Mouse (Mus musculus): ENCODE measurements at regions not wholly inside any gene's neighbourhood (a gene's known extent, or its start where the extent isn't known, plus 50 kb on each side); places are given as distances from the start of the nearest gene placed in this dataset.
A peak's percentile ranks its signal among the peaks of the same experiment; 100 is the strongest.

GRCm38 (mm10) chr19:21077771-21078548 is 124.0 kb upstream of the Tmc1 start:
- no peak for DNase-seq (ENCODE audit: extremely low read depth, low read depth)

GRCm38 (mm10) chr19:21068381-21068780 is 114.4 kb upstream of the Tmc1 start:
- DNase-seq (ENCODE audit: extremely low read depth, low read depth): peak; percentile 28

- DNase-seq (ENCODE audit: extremely low read depth, low read depth): no peak
These were observed 112.6 kb upstream of the Tmc1 start for GRCm38 (mm10) chr19:21066432-21067113.

DNA sequence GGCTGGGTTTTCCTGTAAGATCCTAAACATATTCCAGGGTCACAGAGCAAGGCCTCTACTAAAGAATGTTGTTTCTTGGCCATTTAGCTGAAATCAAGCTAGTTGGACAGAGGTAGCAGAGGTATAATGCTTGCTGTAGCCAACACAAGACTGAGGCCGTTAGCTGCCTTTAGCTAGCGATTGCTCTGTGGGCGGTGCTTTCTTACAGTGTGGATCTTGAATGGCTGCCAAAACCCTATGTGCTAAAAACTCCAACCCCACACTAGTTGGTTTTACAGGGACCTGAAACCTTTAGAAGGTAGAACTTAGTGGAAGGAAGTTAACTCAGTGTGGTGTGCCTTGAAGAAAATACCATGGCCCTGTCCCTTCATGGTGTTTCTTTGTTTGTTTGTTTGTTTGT is 110.9 kb upstream of the Tmc1 start:
- DNase-seq (ENCODE audit: extremely low read depth, low read depth): peak; percentile 36

- no peak for DNase-seq (ENCODE audit: extremely low read depth, low read depth)
These were observed 99.9 kb upstream of the Tmc1 start for GRCm38 (mm10) chr19:21053597-21054544.

DNA sequence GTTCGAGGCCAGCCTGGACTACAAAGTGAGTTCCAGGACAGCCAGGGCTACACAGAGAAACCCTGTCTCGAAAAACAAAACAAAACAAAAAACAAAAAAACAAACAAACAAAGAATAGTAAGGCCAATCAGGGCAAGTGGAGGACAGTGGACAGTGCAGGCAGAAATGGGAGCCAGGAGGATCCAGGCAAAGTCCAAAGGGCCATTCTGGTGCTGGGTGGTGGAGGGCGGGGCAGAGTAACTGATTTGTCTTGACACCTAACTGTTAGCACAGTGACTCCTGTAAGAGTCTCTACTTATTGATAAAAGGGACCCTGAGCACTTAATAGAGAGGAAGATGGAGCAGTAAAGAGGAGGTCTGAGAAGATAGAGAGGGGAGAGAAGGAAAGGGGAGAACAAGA is 98.8 kb upstream of the Tmc1 start:
- DNase-seq (ENCODE audit: extremely low read depth, low read depth): no peak

DNA sequence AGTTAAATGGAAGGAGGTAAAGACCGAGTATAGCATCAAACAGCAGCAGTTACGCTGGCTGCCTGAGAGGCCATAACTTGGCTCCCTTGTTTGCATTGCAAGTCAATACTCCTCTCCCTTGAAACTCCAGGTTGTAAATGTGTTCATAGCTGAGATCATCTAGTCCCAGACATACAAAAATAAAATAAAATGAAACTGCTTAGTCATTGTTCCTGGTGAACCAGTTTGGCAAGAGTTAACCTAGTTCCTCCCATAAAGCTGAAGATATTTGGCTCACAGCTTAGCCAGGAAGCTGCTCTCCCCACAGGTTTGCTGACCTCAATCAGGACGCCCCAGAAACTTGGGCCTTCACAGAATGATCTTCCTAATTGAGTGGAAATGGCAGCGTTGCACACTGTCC is 97.9 kb upstream of the Tmc1 start:
- no peak for DNase-seq (ENCODE audit: extremely low read depth, low read depth)

DNA sequence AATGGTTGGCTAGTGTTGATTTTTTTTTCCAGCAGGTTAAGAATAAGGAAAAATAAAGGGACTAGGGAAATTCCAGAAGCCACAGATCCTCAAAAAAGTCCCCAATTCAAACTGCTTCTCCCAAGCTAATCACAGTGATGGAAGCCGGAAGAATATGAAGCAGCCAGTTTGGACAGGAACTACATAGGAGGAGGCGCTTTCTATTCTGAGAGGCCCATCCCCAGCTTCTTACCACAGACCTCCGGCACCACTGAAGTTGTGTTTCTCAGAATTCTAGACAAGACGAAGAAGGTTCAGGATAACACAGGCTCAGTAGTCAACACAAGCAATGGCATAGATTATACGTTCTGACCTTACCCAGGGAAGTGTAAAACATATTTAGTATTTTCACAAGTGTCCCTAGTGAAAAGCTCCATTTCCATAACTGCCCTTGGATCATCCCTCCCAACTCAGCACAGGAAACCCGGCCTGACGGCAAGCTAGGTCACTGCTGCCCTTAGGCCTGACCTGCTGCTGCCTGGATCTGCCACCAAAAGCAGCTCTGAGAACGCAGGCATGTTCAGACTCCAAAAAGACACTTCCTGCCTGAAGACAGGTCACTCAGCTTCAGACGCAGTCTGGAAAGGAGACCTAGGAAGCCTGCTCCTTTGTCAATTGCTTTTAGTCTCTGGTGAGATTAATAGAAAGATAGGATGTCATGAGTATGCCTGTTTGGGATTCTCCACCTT is 97.2 kb upstream of the Tmc1 start:
- DNase-seq (ENCODE audit: extremely low read depth, low read depth): no peak

DNA sequence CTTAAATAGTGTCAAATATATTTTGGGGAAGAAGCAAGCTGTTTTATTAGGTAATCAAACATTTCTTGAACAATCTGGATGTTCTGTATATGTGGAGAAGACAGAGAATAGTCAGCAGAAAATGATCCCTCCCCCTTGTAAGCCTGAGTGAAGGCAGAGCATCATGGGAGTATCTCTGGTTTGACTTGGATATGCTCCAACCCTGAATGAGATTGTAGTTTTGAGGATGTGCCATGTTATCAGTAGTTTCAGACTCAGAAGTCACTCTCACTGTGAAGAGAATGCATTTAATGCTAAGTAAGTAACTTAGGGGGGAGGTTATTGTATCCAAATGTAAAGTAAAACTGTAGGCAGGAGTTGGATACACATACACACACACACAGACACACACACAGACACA is 95.3 kb upstream of the Tmc1 start:
- DNase-seq (ENCODE audit: extremely low read depth, low read depth): no peak

DNA sequence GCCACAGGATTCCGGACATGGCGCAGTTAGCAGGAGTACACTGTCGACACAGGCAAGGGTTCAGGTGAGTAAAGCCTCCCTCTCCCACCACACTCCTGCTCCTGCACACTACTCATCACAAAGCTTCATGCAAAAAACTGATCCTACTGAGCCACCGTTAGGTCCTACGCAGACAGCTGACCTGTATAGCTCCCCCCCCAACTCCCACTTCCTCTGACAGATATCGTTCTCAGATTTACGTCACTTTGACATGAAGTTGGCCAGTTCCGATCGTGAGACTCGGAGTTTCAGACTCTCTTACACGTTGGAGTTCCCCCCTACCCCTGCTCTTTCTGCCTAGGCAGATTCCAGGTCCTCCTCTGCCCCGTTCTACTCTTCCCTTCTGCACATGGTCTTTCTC is 91.6 kb upstream of the Tmc1 start:
- DNase-seq (ENCODE audit: extremely low read depth, low read depth): no peak

DNA sequence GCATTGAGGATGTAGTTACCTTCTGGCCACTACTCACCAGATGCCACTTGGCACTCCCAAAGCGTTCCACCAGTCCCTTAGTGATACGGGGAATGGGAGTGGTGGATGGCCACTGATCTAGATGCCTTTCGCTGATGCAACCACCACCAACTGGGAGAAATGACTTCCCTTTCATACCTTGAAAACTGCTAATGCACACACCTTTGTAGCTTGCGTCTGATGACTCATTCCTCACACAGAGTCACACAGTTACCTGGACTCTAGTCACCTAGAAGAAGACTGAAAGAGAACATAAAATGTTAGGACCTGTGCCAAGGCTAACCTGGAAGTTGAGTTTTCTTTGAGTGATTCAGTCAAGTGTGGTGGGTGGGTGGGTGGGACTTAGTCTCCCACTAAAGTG is 90.0 kb upstream of the Tmc1 start:
- no peak for DNase-seq (ENCODE audit: extremely low read depth, low read depth)

DNA sequence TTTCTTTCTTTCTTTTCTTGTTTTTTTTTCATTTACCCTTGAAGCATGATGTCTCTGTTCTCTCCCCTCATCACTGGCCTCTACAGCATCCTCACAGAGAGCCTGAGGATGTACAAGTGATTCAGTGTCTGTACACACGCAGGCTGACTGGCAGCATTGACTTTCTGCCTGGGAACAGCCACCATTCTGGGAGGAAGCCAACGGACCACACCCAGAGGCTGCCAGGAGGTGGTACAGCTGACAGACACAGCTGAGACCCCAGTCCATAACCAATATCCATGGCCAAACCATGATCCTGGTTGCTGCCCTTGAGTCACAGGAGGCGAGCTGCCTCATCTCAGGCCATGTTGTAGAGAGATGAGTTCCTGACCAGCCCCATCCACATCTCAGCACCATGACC is 88.5 kb upstream of the Tmc1 start:
- DNase-seq (ENCODE audit: extremely low read depth, low read depth): no peak

- DNase-seq (ENCODE audit: extremely low read depth, low read depth): peak; percentile 70
These were observed 83.6 kb upstream of the Tmc1 start for GRCm38 (mm10) chr19:21037448-21038077.

DNA sequence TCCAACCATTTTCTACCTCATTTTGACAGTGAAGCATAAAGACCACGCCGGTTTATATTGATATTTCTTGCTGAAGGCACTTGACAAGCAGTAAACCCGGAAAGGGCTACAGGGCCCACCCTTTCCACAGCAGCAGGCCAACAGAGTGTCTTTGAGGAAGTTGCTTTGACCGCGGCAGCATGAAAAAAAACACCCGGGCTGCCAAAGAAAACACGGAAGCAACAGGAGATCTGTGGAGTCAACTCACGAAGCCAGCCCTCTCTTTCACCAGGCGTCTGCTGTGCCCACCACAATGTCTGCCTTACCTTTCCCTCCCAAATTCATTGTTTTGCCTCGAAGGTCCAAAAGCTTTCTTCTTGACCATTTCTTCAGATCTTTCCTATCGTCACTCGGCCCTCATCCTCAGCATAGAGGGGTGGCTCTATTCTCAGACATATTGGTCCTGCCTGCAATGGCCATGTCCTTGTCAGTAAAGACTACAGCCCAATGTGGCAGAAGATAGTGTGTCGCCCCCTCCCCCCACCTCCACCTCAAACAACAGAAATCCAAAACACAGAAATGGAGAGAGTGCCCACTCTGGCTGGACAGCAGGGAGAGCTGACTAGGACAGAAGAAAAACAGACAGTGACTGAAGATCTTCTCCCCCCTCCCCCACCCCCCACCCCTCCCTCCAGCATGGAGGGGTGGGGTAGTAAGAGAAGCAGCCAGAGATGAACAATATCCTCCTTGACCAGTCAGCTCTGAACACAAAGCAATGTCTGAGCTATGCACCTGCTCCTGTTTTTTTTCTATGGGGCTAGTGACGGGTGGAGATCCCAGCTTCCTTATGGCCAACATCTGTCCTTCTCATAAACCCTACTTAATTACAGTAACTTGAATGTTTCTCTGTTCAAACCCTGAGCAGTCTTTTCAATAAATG is 82.8 kb upstream of the Tmc1 start:
- DNase-seq (ENCODE audit: extremely low read depth, low read depth): peak; percentile 86

GRCm38 (mm10) chr19:21035505-21035904 is 81.5 kb upstream of the Tmc1 start:
- DNase-seq (ENCODE audit: extremely low read depth, low read depth): no peak

GRCm38 (mm10) chr19:21033991-21034390 is 80.0 kb upstream of the Tmc1 start:
- DNase-seq (ENCODE audit: extremely low read depth, low read depth): no peak

- no peak for DNase-seq (ENCODE audit: extremely low read depth, low read depth)
These were observed 78.6 kb upstream of the Tmc1 start for GRCm38 (mm10) chr19:21032558-21032957.

DNA sequence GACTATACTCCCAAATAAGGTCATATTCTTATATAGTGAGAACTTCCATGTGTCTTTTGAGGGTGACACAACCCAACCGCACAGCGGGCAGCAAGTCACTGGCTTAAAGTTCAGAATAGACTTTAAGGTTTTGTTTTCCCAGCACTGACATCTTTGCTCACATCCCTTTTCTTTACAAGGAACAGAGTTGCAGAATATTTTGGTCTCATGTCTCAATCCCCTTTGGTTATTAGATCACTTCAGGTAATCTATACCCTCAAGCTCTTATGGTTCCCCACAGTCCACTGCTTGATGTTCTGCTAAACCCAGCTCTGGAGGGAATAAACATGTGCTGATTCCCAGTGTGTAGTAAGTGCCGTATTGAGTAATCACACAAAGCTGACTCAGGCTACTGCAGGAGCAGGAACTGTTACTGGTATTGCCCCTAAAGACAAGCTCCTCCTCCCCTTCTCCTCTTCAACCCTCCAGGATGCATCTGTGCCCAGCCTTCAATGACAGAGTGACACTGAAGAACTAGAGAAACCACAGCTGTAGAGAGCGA is 77.8 kb upstream of the Tmc1 start:
- DNase-seq (ENCODE audit: extremely low read depth, low read depth): no peak

- DNase-seq (ENCODE audit: extremely low read depth, low read depth): no peak
These were observed 77.0 kb upstream of the Tmc1 start for GRCm38 (mm10) chr19:21030971-21031370.
